Mouse (Mus musculus) ES-E14 (cell line): ENCODE measurements around the gene Sowahd. TPM values are rescaled to one million over a fixed set of nuclear protein-coding genes. Genes with fewer than 3 reads are reported as not detected.

Source experiments
- DNase-seq: peaks from one replicate; pipeline ENCODE4 v3.0.0-alpha.2; 2013; ENCODE audit warnings: low read depth, low spot score
- H3K27ac ChIP-seq: 2 replicates; pipeline ENCODE4 v1.5.1; 2012; ENCODE audit warnings: low read depth, mild to moderate bottlenecking, low read length, moderate library complexity, mixed read lengths; ENCODE audit not compliant: poor library complexity, insufficient read depth, severe bottlenecking
- H3K36me3 ChIP-seq: 2 replicates; pipeline ENCODE4 v1.6.1; 2012; ENCODE audit warnings: mild to moderate bottlenecking, low read length, moderate library complexity, mixed read lengths; ENCODE audit not compliant: control insufficient read depth, poor library complexity, insufficient read depth, severe bottlenecking
- H3K4me1 ChIP-seq, 2 experiments: fragments of 150-350 bp in 1 of 2; sonication (generic) in 1 of 2; 2 replicates each; pipeline ENCODE4 v1.6.1; 2012; ENCODE audit warnings: low read length in 2 of 2, mild to moderate bottlenecking in 1 of 2, mixed read lengths in 1 of 2; ENCODE audit not compliant: control insufficient read depth in 2 of 2, insufficient read depth in 2 of 2, poor library complexity in 1 of 2
- H3K4me3 ChIP-seq, 2 experiments: fragments of 150-350 bp in 1 of 2; sonication (generic) in 1 of 2; 2 replicates each; pipeline ENCODE4 v1.5.1; 2012; ENCODE audit warnings: low read length in 2 of 2, low read depth in 1 of 2, mild to moderate bottlenecking in 1 of 2, mixed read lengths in 1 of 2; ENCODE audit not compliant: insufficient read depth in 1 of 2, poor library complexity in 1 of 2, severe bottlenecking in 1 of 2
- H3K9ac ChIP-seq: 2 replicates; pipeline ENCODE4 v1.6.1; 2012; ENCODE audit warnings: low read depth, mild to moderate bottlenecking, low read length, mixed read lengths; ENCODE audit not compliant: poor library complexity, insufficient read depth, severe bottlenecking
- H3K9me3 ChIP-seq: fragments of 150-350 bp; sonication (generic); 2 replicates; pipeline ENCODE4 v1.6.1; 2012; ENCODE audit warnings: low read depth, mild to moderate bottlenecking, low read length; ENCODE audit not compliant: control insufficient read depth, insufficient read depth
- CHD2 ChIP-seq: IDR thresholded peaks from 2 replicates; pipeline ENCODE4 v1.6.1; 2014; ENCODE audit warnings: mild to moderate bottlenecking, low read depth, low read length, inconsistent platforms
- HCFC1 ChIP-seq: IDR thresholded peaks from 2 replicates; pipeline ENCODE4 v1.6.1; 2012; ENCODE audit warnings: low read length, inconsistent platforms, borderline replicate concordance; ENCODE audit not compliant: insufficient read depth
- MAFK ChIP-seq: IDR thresholded peaks from 2 replicates; pipeline ENCODE4 v1.6.1; 2014; ENCODE audit warnings: mild to moderate bottlenecking, low read depth, low read length, inconsistent platforms; ENCODE audit not compliant: insufficient read depth
- ZC3H11A ChIP-seq: IDR thresholded peaks from 2 replicates; pipeline ENCODE4 v1.6.1; 2012; ENCODE audit warnings: low read depth, mild to moderate bottlenecking, inconsistent platforms, low read length, borderline replicate concordance
- ZNF384 ChIP-seq: IDR thresholded peaks from 2 replicates; pipeline ENCODE4 v1.6.1; 2012; ENCODE audit warnings: low read depth, low read length, inconsistent platforms
- in situ Hi-C, 2 experiments: fragments of 600-800 bp; cut with MboI; formaldehyde crosslinking; loops; one replicate each; pipeline ENCODE4 v1.15.1; 2025; ENCODE audit warnings: low sequenced_read_pairs in 2 of 2, inconsistent platforms in 1 of 2; ENCODE audit not compliant: unreplicated experiment in 2 of 2
- total RNA-seq: library from RNA; depleted of rRNA; stranded (reverse); fragments of 300-350 nt; gene quantifications from 2 replicates; pipeline ENCODE4 v1.2.3, GENCODE M21; 2012; rRNA removed

Sowahd gene
- not detected in 2 replicates for total RNA-seq

DNA sequence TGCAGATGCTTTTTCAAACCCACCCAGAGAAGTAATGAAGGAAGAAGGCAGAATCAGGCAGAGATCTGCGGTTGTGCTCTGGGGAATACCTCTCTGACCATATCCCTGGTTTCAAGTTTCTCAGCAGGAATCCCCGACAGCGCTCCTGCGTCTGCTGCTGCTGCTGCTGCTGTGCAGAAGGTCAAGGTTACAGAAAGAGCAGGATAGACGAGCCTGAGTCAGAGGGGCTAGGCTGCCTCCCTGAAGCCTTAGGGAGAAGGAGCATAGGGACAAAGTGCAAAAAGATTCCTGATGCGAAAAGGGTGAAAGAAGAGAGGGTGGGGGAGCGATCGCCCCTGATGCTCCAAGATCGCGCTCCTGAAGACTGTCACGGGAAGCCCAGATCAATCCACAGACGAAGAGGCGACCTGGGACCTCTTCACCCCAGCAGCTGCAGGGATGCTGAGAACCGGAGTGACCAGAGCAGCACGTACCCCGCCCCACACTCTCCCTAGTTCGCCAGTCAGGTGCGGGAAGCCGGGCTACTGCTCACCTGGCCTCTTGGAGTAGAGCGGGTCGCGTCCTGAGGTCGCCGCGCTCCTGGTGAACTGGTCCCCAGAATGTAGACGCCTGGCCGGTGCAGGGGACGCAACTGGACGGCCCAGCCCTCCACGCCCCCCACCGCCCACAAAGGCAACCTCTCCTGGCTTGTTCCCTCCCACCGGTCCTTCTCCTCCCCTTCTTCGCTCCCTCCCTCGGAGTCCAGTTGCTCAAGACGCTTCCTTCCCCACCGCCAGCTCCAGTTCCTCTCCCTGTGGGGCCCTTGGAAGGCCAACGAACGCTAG, at the start of gene Sowahd:
Gene Sowahd (plus strand): TSS at position 780 of the 824 bp plus-strand sequence.
- Histone ChIP-seq H3K9ac (peak within 1 kb of the TSS; percentile 29; the same call in 1 of the 2 replicates), H3K9me3 (no peaks in the 10 kb centered on the region), H3K36me3 (no peaks in the 10 kb centered on the region), H3K4me1 (0 out of 4 replicates have a peak, but pooled peaks cover 0 to 2% of the 10 kb centered on the region in 2 experiments), H3K27ac (no peak within 1 kb of the TSS), H3K4me3 (peak within 1 kb of the TSS; percentile 36 to 52)
- in situ Hi-C loops = no loop called here
- TF ChIP-seq ZC3H11A (no peak), CHD2 (no peak), HCFC1 (no peak), ZNF384 (no peak), MAFK (no peak)
- no peak for DNase-seq

DNA sequence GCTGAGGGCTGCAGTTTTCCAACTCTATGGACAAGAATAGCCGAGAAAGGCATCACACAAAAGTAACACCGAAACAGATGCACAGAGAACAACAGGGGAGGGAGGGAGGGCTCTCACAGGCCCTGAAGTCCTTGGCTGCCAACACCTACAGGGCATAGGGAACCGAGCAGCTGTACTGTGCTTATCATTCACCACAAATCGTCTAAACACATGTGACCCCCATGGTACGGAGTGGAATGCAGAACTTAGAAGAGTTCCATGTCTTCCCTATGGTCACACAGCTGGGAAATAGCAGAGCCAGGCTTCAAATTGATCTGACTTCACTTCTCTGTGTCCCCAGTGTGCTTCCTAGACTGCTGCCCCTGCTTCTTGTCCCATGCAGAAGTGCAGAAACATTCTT, 34.8 kb upstream of the Sowahd start:
- no peak overlapping the region for H3K9ac ChIP-seq
- no peaks in the 10 kb centered on the region for H3K9me3 ChIP-seq
- DNase-seq = no peak
- H3K4me3 ChIP-seq = no peak overlapping the region
- TF ChIP-seq CHD2 = no peak
- no peaks in the 10 kb centered on the region for H3K4me1 ChIP-seq
- in situ Hi-C loops = loop anchor here in 1 of 2 experiments (25.0 kb wide), 1 partner anchor 477 kb away; no protein-coding TSS in a partner anchor
- H3K27ac ChIP-seq = no peak overlapping the region
- H3K36me3 ChIP-seq = no peaks in the 10 kb centered on the region

DNA sequence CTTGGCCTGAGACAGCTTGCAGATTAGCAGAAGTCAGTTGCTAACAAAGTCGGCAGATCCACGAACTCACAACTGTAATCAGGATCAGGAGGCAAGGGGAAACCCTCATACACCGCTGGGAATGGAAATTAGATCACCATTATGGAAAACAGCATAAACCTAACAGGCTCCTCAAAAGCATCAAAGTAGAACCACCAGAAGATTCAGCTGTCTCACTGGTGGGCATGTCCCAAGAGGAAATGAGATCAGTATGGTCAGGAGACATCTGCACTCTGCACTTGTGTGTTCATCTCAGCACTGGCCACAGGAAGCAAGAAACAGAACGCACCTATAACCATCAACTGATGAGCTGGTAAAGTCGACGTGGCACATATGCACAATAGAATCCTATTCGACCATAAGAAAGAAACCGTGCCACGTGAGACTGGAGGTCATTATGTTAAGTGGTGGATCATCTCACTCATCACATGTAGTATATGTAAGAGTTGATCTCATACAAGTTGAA, 30.4 kb upstream of the Sowahd start:
- H3K27ac ChIP-seq = no peak overlapping the region
- in situ Hi-C loops = loop anchor here in 1 of 2 experiments (25.0 kb wide), 1 partner anchor 481 kb away; no protein-coding TSS in a partner anchor
- no peaks in the 10 kb centered on the region for H3K4me1 ChIP-seq
- no peak for TF ChIP-seq CHD2
- TF ChIP-seq ZC3H11A = no peak
- no peak for TF ChIP-seq ZNF384
- no peak for TF ChIP-seq HCFC1
- H3K9me3 ChIP-seq = no peaks in the 10 kb centered on the region
- DNase-seq = no peak
- H3K4me3 ChIP-seq = no peak overlapping the region
- H3K9ac ChIP-seq = no peak overlapping the region
- no peaks in the 10 kb centered on the region for H3K36me3 ChIP-seq

DNA sequence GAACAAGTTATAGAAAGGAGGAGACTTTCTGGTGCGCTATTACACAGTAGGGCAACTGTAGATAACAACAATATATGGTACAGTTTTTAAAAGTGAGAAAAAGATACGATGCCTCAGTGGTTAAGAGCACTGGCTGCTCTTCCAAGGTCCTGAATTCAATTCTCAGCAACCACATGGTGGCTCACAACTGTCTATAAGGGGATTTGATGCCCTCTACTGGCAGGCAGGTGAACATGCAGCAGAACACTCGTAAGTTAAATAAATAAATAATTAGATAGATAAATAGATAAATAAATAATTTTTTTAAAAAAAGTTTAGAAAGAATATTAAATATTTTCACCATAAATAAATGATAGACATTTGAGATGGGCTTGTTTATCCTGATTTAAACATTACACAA, 29.6 kb upstream of the Sowahd start:
- no peaks in the 10 kb centered on the region for H3K4me1 ChIP-seq
- H3K9me3 ChIP-seq = no peaks in the 10 kb centered on the region
- no peak overlapping the region for H3K9ac ChIP-seq
- H3K27ac ChIP-seq = no peak overlapping the region
- no peaks in the 10 kb centered on the region for H3K36me3 ChIP-seq
- in situ Hi-C loops = loop anchor here in 1 of 2 experiments (25.0 kb wide), 1 partner anchor 482 kb away; no protein-coding TSS in a partner anchor
- DNase-seq = peak; percentile 25
- no peak overlapping the region for H3K4me3 ChIP-seq
- no peak for TF ChIP-seq HCFC1
